Mouse (Mus musculus) spleen, embryonic (tissue): ENCODE measurements around the gene Arfip1.

Experiments used
- CTCF ChIA-PET: fragments of 350-600 bp; sonication (Branson Sonifier 250); formaldehyde crosslinking; loops from one replicate; lab custom pipeline; 2022; lab: Charles Lee

Arfip1 gene

GRCm38 (mm10) chr3:84492657-84493056 lies 89.8 kb downstream of the Arfip1 start:
- CTCF ChIA-PET = no interaction called here

GRCm38 (mm10) chr3:84492148-84492547 lies 90.3 kb downstream of the Arfip1 start:
- CTCF ChIA-PET = no interaction called here

GRCm38 (mm10) chr3:84488716-84489115 lies 93.7 kb downstream of the Arfip1 start:
- CTCF ChIA-PET = no interaction called here

GRCm38 (mm10) chr3:84484891-84485290 lies 97.5 kb downstream of the Arfip1 start:
- CTCF ChIA-PET = no interaction called here

- CTCF ChIA-PET = no interaction called here
Measured at GRCm38 (mm10) chr3:84484333-84484732, 98.1 kb downstream of the Arfip1 start.

GRCm38 (mm10) chr3:84482121-84482520 lies 100.3 kb downstream of the Arfip1 start:
- CTCF ChIA-PET = no interaction called here

- CTCF ChIA-PET = no interaction called here
Measured at GRCm38 (mm10) chr3:84481104-84481503, 101.3 kb downstream of the Arfip1 start.

GRCm38 (mm10) chr3:84480006-84480897 lies 102.2 kb downstream of the Arfip1 start, which contains the start of gene Fhdc1:
TSS of gene Fhdc1 (minus strand) at chr3:84480429.
- CTCF ChIA-PET = no interaction called here

- CTCF ChIA-PET = no interaction called here
Measured at GRCm38 (mm10) chr3:84479293-84480005, 103.0 kb downstream of the Arfip1 start.

GRCm38 (mm10) chr3:84478896-84479292 lies 103.5 kb downstream of the Arfip1 start:
- CTCF ChIA-PET = no interaction called here

GRCm38 (mm10) chr3:84478195-84478594 lies 104.2 kb downstream of the Arfip1 start:
- CTCF ChIA-PET = no interaction called here

GRCm38 (mm10) chr3:84477498-84477897 lies 104.9 kb downstream of the Arfip1 start:
- CTCF ChIA-PET = no interaction called here

- CTCF ChIA-PET = interaction anchor here (0.7 kb wide), 1 partner anchor 1033 kb away, joined by 3 read pairs; no protein-coding TSS in a partner anchor
Measured at GRCm38 (mm10) chr3:84474981-84475775, 107.2 kb downstream of the Arfip1 start.

- CTCF ChIA-PET = interaction anchor here (0.6 to 0.7 kb wide), 2 partner anchors 296 to 1033 kb away, joined by 3 to 7 read pairs; no protein-coding TSS in a partner anchor
Measured at GRCm38 (mm10) chr3:84474398-84474797, 108.0 kb downstream of the Arfip1 start.

- CTCF ChIA-PET = no interaction called here
Measured at GRCm38 (mm10) chr3:84472955-84473354, 109.5 kb downstream of the Arfip1 start.

- CTCF ChIA-PET = no interaction called here
Measured at GRCm38 (mm10) chr3:84472527-84472926, 109.9 kb downstream of the Arfip1 start.

GRCm38 (mm10) chr3:84471146-84471545 lies 111.3 kb downstream of the Arfip1 start:
- CTCF ChIA-PET = no interaction called here

GRCm38 (mm10) chr3:84468111-84468453 lies 114.3 kb downstream of the Arfip1 start:
- CTCF ChIA-PET = no interaction called here

GRCm38 (mm10) chr3:84467419-84468110 lies 114.9 kb downstream of the Arfip1 start:
- CTCF ChIA-PET = no interaction called here

- CTCF ChIA-PET = no interaction called here
Measured at GRCm38 (mm10) chr3:84465822-84466500, 116.5 kb downstream of the Arfip1 start.
